Mouse (Mus musculus) stomach, postnatal 0 days (tissue): ENCODE results near the gene BC025920. TPM values are rescaled to one million over a fixed set of nuclear protein-coding genes. Genes with fewer than 3 reads are reported as not detected.

Experiments used
- ATAC-seq: fragments of 200-750 bp; cut with Nextera tagmentation; 2 replicates; pipeline ENCODE4 v1.8.0; 2017; ENCODE audit not compliant: low FRiP score, low TSS enrichment
- DNase-seq: peaks from one replicate; pipeline ENCODE4 v3.0.0-alpha.2; 2016; ENCODE audit warnings: low spot score
- H3K27ac ChIP-seq: fragments of 300-500 bp; sonication (generic); replicated peaks from 2 replicates; pipeline ENCODE4 v1.5.1; 2014; ENCODE audit warnings: mild to moderate bottlenecking, control low read depth
- H3K27me3 ChIP-seq: fragments of 300-500 bp; sonication (generic); 2 replicates; pipeline ENCODE4 v1.6.1; 2014; ENCODE audit warnings: low read length; ENCODE audit not compliant: control insufficient read depth, insufficient read depth
- H3K36me3 ChIP-seq: fragments of 300-500 bp; sonication (generic); 2 replicates; pipeline ENCODE4 v1.6.1; 2014; ENCODE audit warnings: low read length, mixed read lengths; ENCODE audit not compliant: control insufficient read depth, insufficient read depth
- H3K4me1 ChIP-seq: fragments of 300-500 bp; sonication (generic); replicated peaks from 2 replicates; pipeline ENCODE4 v1.6.1; 2014; ENCODE audit warnings: antibody characterized with exemption; ENCODE audit not compliant: control insufficient read depth, insufficient read depth
- H3K4me2 ChIP-seq: fragments of 300-500 bp; sonication (generic); replicated peaks from 2 replicates; pipeline ENCODE4 v1.6.1; 2014; ENCODE audit warnings: low read depth, mild to moderate bottlenecking, control low read depth, moderate library complexity
- H3K4me3 ChIP-seq: fragments of 300-500 bp; sonication (generic); 2 replicates; pipeline ENCODE4 v1.5.1; 2014; ENCODE audit warnings: low read depth, low read length, control low read depth
- H3K9ac ChIP-seq: fragments of 300-500 bp; sonication (generic); 2 replicates; pipeline ENCODE4 v1.6.1; 2014; ENCODE audit warnings: mild to moderate bottlenecking, low read length, control low read depth, mixed read lengths
- H3K9me3 ChIP-seq: fragments of 300-500 bp; sonication (generic); 2 replicates; pipeline ENCODE4 v1.6.1; 2016; ENCODE audit warnings: low read length; ENCODE audit not compliant: control insufficient read depth
- CTCF ChIP-seq: IDR thresholded peaks from 2 replicates; pipeline ENCODE4 v1.5.1; 2016; ENCODE audit warnings: antibody characterized with exemption, low read depth, mild to moderate bottlenecking, moderate library complexity
- EP300 ChIP-seq: optimal IDR thresholded peaks from 2 replicates; pipeline ENCODE3; 2016; ENCODE audit warnings: antibody characterized with exemption
- WGBS: fragments of 180-500 bp; shearing (Covaris S2); extraction: QIAGEN DNeasy Blood & Tissue Kit; methylation state at CpG from one replicate; pipeline ENCODE4 v1.1.7; 2014; 5-methylcytosine and 5-hydroxymethylcytosine counted together
- polyA plus RNA-seq: library from polyadenylated mRNA; unstranded; fragments of >200 nt; fragmentation: Nextera tagmentation; extraction: Ambion mirVana; gene quantifications from 2 replicates; pipeline ENCODE4 v1.2.1, GENCODE M21; 2015

The BC025920 gene
- polyA plus RNA-seq, 1 experiment from 2014 or later: 0.35 TPM

DNA sequence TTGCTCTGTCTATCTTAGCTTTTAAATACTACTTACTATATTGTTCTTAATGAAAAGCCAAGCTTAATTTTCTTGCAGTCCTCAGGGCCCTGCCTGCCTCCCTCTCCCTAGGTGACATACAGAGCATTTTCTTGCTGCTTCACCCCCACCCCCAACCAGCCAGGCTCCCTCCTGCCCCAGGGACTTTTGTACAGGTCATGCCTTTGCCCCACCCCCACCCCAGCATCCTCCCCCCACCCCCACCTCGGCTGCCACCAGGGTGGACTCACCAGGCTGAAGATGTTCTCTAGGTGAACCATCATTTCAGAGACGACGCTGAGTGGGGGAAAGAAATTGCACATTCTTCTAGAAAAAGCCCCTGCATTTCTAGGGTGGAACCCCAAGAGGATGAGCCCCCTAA is 7.7 kb upstream of the BC025920 start:
- WGBS: 57% methylated on average over 3 of the region's 3 CpGs
- ATAC-seq: no peak

DNA sequence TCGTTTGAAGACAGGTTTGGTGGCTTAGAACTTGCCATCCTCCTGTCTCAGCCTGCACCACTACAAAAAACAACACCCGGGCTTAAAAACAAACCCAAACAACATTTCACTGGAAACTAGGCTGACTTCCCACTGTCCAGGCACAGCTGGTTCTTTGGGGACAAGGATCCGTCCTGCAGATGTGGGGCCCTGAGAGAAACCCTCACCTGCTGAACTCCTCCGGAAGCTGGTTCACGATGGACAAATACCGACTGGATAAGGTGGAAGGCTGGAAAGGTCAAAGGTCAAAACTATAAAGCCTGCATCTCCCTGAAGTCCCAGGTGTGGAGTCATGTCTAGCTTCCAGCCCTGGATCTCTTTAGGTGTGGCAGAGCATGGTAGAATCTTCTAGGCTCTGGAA is 7.2 kb upstream of the BC025920 start:
- peaks cover 9% of the 10 kb centered on the region for H3K4me1 ChIP-seq
- H3K27ac ChIP-seq: no peak overlapping the region
- 44% methylated on average over 6 of the region's 6 CpGs for WGBS

More for the DNA sequence above, 7.7 kb upstream of the BC025920 start:
- Histone ChIP-seq H3K4me2 (no peak overlapping the region), H3K9ac (no peak overlapping the region), H3K36me3 (no peaks in the 10 kb centered on the region), H3K4me1 (peaks cover 9% of the 10 kb centered on the region), H3K4me3 (no peak overlapping the region), H3K27me3 (no peaks in the 10 kb centered on the region), H3K9me3 (no peaks in the 10 kb centered on the region), H3K27ac (no peak overlapping the region)
- TF ChIP-seq CTCF: no peak
- no peak for TF ChIP-seq EP300
- no peak for DNase-seq

GRCm38 (mm10) chr10:81599630-81600029 is 6.4 kb upstream of the BC025920 start:
- Histone ChIP-seq H3K4me2 (no peak overlapping the region), H3K4me1 (peaks cover 9% of the 10 kb centered on the region), H3K36me3 (no peaks in the 10 kb centered on the region), H3K9ac (no peak overlapping the region), H3K9me3 (no peaks in the 10 kb centered on the region), H3K27me3 (no peaks in the 10 kb centered on the region), H3K4me3 (no peak overlapping the region), H3K27ac (no peak overlapping the region)
- ATAC-seq (no peak), DNase-seq (no peak)
- WGBS: 57% methylated on average over 5 of the region's 5 CpGs
- TF ChIP-seq CTCF: no peak
- TF ChIP-seq EP300: no peak

More for the DNA sequence above, 7.2 kb upstream of the BC025920 start:
- no peak overlapping the region for H3K4me2 ChIP-seq
- ATAC-seq (no peak), DNase-seq (no peak)
- no peak overlapping the region for H3K9ac ChIP-seq
- no peaks in the 10 kb centered on the region for H3K36me3 ChIP-seq
- no peak overlapping the region for H3K4me3 ChIP-seq
- TF ChIP-seq EP300 (no peak), CTCF (no peak)
- H3K9me3 ChIP-seq: no peaks in the 10 kb centered on the region
- no peaks in the 10 kb centered on the region for H3K27me3 ChIP-seq

GRCm38 (mm10) chr10:81600096-81600495 is 6.0 kb upstream of the BC025920 start:
- Histone ChIP-seq H3K27me3 (no peaks in the 10 kb centered on the region), H3K9ac (no peak overlapping the region), H3K4me1 (peaks cover 9% of the 10 kb centered on the region), H3K4me3 (no peak overlapping the region), H3K9me3 (no peaks in the 10 kb centered on the region), H3K36me3 (no peaks in the 10 kb centered on the region), H3K4me2 (no peak overlapping the region), H3K27ac (no peak overlapping the region)
- WGBS: 58% methylated on average over 10 of the region's 10 CpGs
- no peak for TF ChIP-seq CTCF
- TF ChIP-seq EP300: no peak
- DNase-seq (no peak), ATAC-seq (no peak)

GRCm38 (mm10) chr10:81600738-81601203 is 5.3 kb upstream of the BC025920 start, which contains the start of gene Tle6:
Gene Tle6, minus strand, starts transcription at chr10:81601073.
- ATAC-seq (peak; percentile 85), DNase-seq (peak; percentile 97)
- H3K36me3 ChIP-seq: no peaks in the 10 kb centered on the region
- no peaks in the 10 kb centered on the region for H3K9me3 ChIP-seq
- 0 out of 2 replicates have a peak, but pooled peaks have one; percentile 1 for TF ChIP-seq CTCF
- TF ChIP-seq EP300: no peak
- peak within 1 kb of the TSS; percentile 49; the same call in 1 of the 2 replicates for H3K27ac ChIP-seq
- H3K4me1 ChIP-seq: peaks cover 12% of the 10 kb centered on the region
- H3K27me3 ChIP-seq: no peaks in the 10 kb centered on the region
- under 1% methylated on average over 27 of the region's 28 CpGs for WGBS
- 0 out of 2 replicates have a peak within 1 kb of the TSS, but pooled peaks have one; percentile 12 for H3K4me3 ChIP-seq
- H3K9ac ChIP-seq: 0 out of 2 replicates have a peak within 1 kb of the TSS, but pooled peaks have one; percentile 38
- peak within 1 kb of the TSS; percentile 51 for H3K4me2 ChIP-seq

GRCm38 (mm10) chr10:81601396-81601905 is 4.6 kb upstream of the BC025920 start:
- ATAC-seq: no peak
- DNase-seq: no peak
- Histone ChIP-seq H3K4me3 (0 out of 2 replicates have a peak overlapping the region, but pooled peaks have one; percentile 12), H3K9ac (0 out of 2 replicates have a peak overlapping the region, but pooled peaks have one; percentile 38), H3K4me1 (peaks cover 9% of the 10 kb centered on the region), H3K9me3 (no peaks in the 10 kb centered on the region), H3K27me3 (no peaks in the 10 kb centered on the region), H3K27ac (no peak overlapping the region), H3K36me3 (no peaks in the 10 kb centered on the region), H3K4me2 (peak overlapping the region; percentile 51)
- WGBS: 41% methylated on average over 7 of the region's 7 CpGs
- TF ChIP-seq EP300 (no peak), CTCF (no peak)
